Mouse (Mus musculus) bone marrow macrophage, adult 2 months (primary cell): ENCODE data around the gene Cnga3.

Source experiments
- CTCF ChIP-seq: IDR thresholded peaks from 2 replicates; pipeline ENCODE4 v1.5.1; 2012; ENCODE audit warnings: low read depth, mild to moderate bottlenecking, low read length, moderate library complexity
- POLR2A ChIP-seq: IDR thresholded peaks from 2 replicates; pipeline ENCODE4 v1.6.1; 2012; ENCODE audit warnings: mild to moderate bottlenecking, low read depth, low read length, borderline replicate concordance

DNA sequence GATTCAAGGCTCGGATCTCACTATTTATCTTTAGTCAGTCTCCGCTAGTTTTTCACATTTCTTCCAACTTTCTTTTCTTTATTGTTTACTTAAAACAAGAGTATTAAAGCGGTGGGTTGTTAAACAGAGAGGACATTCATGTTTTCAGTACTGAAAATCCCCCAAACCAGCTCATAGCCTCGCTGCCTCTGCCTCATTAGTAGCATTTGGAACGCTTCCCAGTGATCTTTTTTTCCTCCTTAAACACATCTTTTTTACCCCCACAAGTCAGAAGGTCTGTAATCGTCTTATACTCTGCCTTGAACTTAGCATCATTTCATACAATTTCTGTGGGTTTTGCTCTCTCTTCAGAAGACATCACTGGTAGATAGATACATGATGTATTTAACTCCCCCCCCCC is 48.2 kb upstream of the Cnga3 start:
- TF ChIP-seq POLR2A (no peak), CTCF (no peak)
